Mouse (Mus musculus) ovary, postnatal 10 days (tissue): ENCODE data around the gene Tmem182.

Experiments used
- DNase-seq: peaks from one replicate; pipeline ENCODE4 v3.0.0; 2022; ENCODE audit warnings: low spot score

Gene Tmem182

GRCm38 (mm10) chr1:40805351-40805750, at the start of gene Tmem182:
Tmem182 (plus strand) TSS chr1:40805601.
- DNase-seq: no peak

GRCm38 (mm10) chr1:40759751-40760445, 45.5 kb upstream of the Tmem182 start:
- DNase-seq: no peak

DNA sequence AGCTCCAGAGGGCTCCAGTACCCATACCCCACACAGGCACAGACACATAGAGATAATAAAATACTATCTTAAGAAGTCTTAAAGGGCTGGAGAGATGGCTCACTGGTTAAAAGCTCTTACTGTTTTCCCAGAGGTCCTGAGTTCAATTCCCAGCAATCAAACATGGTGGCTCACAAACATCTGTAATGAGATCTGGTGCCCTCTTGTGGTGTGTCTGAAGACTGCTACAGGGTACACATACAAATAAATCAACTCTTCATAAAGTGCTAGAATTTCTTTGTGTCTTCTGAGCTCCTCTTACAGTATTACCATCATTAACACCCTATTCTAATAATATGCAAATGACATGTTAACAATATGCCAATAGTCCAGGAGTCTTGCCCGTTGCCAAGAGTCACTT, 41.4 kb upstream of the Tmem182 start:
- DNase-seq: no peak

- DNase-seq: no peak
Measured at GRCm38 (mm10) chr1:40764701-40765275, 40.6 kb upstream of the Tmem182 start.

DNA sequence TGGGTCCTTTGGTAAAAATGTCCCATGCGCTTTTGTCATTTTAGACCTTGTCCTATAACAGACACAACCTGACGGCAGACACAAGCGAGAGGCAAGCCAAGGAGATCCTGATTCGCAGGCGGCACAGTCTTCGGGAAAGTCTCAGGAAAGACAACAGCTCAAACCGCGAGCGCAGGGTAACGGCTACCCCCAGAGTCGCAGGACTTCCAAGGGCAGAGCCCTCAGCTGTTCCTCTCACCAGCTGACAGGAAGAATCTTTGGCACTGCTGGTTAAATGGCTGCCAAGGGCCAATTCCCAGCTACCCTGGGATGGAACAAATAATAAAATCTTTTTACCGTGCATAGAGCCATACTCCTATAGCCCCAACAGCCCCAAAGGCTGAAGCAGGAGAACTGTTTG, 39.9 kb upstream of the Tmem182 start:
- DNase-seq: no peak

GRCm38 (mm10) chr1:40767588-40767987, 37.8 kb upstream of the Tmem182 start:
- no peak for DNase-seq

GRCm38 (mm10) chr1:40768606-40769005, 36.8 kb upstream of the Tmem182 start:
- no peak for DNase-seq

GRCm38 (mm10) chr1:40769331-40769894, 36.0 kb upstream of the Tmem182 start:
- DNase-seq: no peak

DNA sequence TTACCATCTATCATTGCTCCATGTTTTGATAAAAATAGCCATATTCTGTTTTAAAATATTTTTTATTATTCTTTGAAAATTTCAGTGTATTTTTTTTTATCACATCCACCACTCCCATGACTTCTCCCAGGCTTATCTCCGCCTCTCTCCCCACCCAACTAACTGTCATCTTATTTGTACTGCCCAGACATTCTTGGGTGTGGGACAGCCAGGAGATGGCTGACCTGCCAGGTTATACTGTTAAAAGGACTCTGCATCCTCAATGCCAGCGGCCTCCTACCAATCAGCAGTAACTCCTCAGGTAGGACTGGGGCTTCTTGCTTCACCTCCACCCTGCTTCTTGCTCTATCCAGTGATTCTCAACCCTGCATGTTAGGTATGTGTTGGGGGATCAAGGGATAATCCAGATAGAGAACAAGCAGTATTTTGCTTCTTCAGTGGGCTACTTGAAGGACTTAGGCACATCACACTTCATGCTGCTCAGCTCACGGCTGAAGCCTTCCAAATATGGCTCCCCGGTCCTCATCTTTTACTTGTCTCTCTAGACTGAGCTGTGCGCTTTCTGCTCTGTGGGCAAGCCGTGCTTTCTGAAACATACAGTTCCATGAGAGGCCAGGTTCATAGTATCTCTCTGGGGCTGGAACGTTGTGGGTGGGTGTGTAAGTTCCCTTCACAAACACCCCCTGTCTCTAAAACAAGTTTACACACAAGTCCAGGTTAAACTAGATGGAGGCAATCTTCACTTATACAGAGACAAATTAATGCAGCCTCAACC, 34.0 kb upstream of the Tmem182 start:
- DNase-seq: no peak

DNA sequence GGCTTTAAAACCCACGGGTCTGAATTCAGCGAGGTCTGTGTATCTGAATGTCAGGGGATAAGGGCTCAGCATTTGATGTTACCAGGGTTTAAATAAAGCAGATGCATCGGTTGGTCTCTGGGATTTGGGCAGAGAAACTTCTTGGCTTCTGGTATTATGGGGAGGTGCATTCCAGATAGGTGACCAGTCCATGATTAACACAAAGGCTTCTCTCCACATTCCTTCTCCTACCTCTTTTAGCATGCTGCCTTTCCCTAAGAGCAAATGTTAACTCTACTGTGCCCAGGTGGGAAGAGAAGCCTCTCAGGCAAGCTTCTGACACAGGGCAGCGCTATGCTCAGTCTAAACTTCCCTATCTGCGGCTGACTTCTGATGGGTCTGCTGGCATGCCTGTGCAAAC, 32.2 kb upstream of the Tmem182 start:
- DNase-seq: no peak

DNA sequence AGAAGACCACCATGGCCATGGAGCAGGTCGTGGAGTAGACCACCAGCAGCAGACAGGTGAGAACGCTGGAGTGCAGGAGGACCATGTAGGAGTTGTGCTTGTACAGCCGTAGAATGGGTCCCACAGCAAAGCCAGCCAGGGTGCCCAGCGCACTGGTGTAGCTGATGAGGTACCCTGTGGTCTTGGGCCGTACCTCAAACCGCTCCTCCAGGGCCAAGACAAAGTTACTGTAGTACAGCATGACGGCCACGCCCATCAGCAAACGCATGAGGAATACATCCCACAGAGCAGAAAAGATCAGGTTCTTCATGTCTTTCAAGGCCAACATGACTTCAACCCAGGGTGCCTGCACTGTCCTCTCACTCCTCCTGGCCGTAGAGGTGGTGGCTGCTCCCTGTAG, 31.4 kb upstream of the Tmem182 start:
- DNase-seq: no peak

- DNase-seq: no peak
Measured at GRCm38 (mm10) chr1:40776102-40776501, 29.3 kb upstream of the Tmem182 start.

DNA sequence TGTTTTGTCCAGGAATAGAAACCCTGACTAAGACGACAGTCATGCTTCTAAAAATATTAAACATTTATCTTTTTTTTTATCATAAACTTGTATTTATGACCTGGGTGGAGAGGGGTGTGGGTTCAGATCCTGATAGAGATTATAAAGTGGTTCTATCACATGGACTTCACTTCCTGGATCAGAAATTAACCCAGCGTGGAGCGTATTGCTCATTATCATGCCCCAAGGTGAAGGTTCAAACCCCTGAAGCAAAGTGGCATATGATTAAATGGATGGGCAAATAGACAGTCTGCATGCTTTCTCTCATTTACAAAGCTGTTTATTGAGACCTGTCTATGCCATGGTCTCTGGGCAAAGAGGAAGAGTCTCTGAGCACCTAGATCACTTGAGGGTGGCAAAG, 28.6 kb upstream of the Tmem182 start:
- no peak for DNase-seq

DNA sequence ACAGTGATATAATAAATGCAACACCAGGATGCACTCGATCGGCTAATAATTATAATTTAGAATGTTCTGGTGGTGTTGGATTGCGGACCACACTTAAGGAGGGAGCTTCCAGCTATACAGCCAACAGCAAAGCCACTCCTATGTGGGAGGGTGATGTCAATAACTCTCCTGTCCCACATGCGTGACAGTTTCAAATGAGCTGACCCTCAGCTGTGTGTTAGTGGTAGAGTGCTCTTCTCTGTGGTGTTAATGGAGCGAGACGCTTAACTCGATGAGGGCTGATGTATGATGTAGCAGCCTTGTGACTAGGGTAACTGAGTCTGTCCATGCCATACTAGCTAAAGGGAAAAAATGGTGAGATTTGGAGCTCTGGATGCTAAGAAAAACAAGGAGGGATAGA, 22.0 kb upstream of the Tmem182 start:
- DNase-seq: no peak

DNA sequence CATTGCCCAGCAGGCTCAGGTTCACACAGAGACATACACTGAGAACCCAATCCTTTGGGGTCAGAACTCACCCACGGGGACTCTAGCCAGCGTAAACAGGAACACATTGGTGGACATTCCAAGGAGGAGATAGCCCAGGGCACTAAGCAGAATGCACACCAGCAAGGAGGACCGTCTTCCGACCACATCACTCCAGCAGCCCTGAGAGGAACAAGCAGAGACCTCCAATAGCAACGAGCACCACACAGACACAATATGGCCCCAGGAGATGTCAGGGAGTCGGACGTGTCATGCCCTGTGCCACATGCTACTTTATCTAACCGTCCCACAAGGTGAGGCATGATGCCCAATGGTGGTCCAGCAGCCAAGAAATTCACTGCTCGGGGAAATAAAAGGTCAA, 21.1 kb upstream of the Tmem182 start:
- no peak for DNase-seq

- no peak for DNase-seq
Measured at GRCm38 (mm10) chr1:40785876-40786445, 19.4 kb upstream of the Tmem182 start.

DNA sequence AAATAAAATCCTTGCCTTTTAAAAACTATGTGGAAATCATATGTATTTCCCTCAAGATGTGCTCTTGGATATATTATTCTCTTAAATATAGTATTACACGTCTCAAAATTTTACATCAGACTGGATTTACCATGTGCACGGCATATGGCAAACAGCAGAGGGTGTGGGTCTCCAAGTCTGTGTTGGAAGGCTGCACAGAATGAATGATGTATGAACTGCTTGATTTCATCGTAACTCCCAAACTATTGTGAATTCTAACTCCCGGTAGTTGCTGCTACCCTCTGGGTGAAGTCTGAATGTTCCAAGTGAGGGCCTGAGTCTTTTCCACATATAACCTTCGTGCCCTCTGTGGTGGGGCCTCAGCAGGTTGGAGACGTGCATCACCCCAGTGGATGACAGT, 16.4 kb upstream of the Tmem182 start:
- no peak for DNase-seq

DNA sequence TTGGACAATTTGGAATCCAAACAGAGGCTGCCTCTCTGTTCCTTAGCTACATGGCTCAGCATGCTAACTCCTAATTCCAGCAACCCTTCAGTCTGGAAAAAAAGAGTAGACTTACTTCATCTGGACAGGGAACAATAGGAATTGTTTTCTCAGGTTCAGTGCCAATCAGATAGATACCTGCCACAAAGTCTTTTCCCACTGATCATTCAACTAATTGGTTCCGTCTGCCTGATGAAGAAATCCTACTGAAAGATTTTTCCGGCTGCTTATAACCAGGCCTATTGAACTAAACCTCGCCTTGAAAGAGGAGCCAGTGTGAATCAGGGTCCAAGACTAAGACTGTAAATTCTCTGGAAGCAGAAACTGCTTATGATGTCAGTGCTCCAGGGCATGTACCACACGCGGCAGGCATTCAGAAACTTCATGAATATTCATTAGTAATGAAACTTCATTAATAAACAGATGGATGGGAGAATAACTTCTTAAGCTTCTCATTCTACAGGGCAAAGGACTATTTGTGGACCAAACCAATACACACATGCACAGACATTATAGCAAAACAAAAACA, 15.7 kb upstream of the Tmem182 start:
- no peak for DNase-seq

GRCm38 (mm10) chr1:40790324-40791141, 14.9 kb upstream of the Tmem182 start, which contains the start of gene Mfsd9:
Mfsd9 (minus strand) TSS chr1:40790687.
- DNase-seq: peak; percentile 93

- DNase-seq: no peak
Measured at GRCm38 (mm10) chr1:40795508-40795907, 9.9 kb upstream of the Tmem182 start.

DNA sequence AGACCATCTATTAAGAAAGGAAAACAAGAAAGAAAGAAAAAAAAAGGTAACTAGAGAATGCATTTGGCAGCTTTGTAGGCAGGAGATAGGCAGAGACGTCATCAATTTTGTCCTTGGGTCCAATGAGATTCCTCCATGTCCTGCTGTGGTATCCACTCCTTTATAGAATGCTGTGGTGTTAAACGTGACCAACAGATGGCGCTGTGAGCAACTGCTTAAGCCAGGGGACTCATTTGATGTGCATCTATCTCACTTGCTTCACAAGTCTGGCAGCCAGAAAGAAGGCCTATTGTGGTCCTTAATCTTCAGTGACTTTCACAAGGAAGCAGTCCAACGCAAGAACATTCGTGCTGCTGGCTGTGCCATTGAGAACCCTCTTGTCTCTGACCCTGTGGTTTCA, 8.1 kb upstream of the Tmem182 start:
- DNase-seq: no peak
